Mouse (Mus musculus): Measurements from ENCODE around the gene Chst4. TPM values are rescaled to one million over a fixed set of nuclear protein-coding genes. Genes with fewer than 3 reads are reported as not detected.

The Chst4 gene
- polyA plus RNA-seq, 1 experiment from 2014 or later = not detected

Other genes starting within 250 kb of the Chst4 start
- gene Phlpp2, start 171.2 kb downstream of the Chst4 start, polyA plus RNA-seq (2016; fragmentation: Nextera tagmentation; extraction: Ambion mirVana) = 2.7 and 2.9 TPM in 2 replicates
- 1.4 and 2.0 TPM in 2 replicates for gene Marveld3, start 77.5 kb downstream of the Chst4 start, polyA plus RNA-seq (2016; fragmentation: Nextera tagmentation; extraction: Ambion mirVana)
- not detected in 2 replicates for gene Tat, start 49.3 kb downstream of the Chst4 start, polyA plus RNA-seq (2016; fragmentation: Nextera tagmentation; extraction: Ambion mirVana)
- gene Zfp612, start 40.0 kb upstream of the Chst4 start, polyA plus RNA-seq (2016; fragmentation: Nextera tagmentation; extraction: Ambion mirVana) = 8.1 and 8.7 TPM in 2 replicates
- not detected in 2 replicates for gene Gm21964, start 61.5 kb upstream of the Chst4 start, polyA plus RNA-seq (2016; fragmentation: Nextera tagmentation; extraction: Ambion mirVana)
- not detected in 2 replicates for gene Gm17720, start 63.0 kb upstream of the Chst4 start, polyA plus RNA-seq (2016; fragmentation: Nextera tagmentation; extraction: Ambion mirVana)
- 3.3 and 3.7 TPM in 2 replicates for gene Calb2, start 128.5 kb upstream of the Chst4 start, polyA plus RNA-seq (2016; fragmentation: Nextera tagmentation; extraction: Ambion mirVana)
- gene Cmtr2, start 175.9 kb upstream of the Chst4 start, polyA plus RNA-seq (2016; fragmentation: Nextera tagmentation; extraction: Ambion mirVana) = 10.2 and 10.9 TPM in 2 replicates
- gene Hydin, start 227.2 kb upstream of the Chst4 start, polyA plus RNA-seq (2016; fragmentation: Nextera tagmentation; extraction: Ambion mirVana) = 0.04 and 0.14 TPM in 2 replicates

Data from embryonic facial prominence, embryonic 10.5 days (tissue).